Mouse (Mus musculus) stomach, embryonic 15.5 days (tissue): Measurements from ENCODE around the gene Msrb1. TPM values are rescaled to one million over a fixed set of nuclear protein-coding genes. Genes with fewer than 3 reads are reported as not detected.

Experiments
- ATAC-seq: fragments of 200-750 bp; cut with Nextera tagmentation; 2 replicates; pipeline ENCODE4 v1.8.0; 2017; ENCODE audit warnings: low read depth, moderate number of reproducible peaks, moderate TSS enrichment; ENCODE audit not compliant: insufficient read depth, low FRiP score
- H3K27ac ChIP-seq: fragments of 300-500 bp; sonication (generic); 2 replicates; pipeline ENCODE4 v1.5.1; 2015; ENCODE audit warnings: mild to moderate bottlenecking, inconsistent platforms
- H3K27me3 ChIP-seq: fragments of 300-500 bp; sonication (generic); replicated peaks from 2 replicates; pipeline ENCODE4 v1.6.1; 2015; ENCODE audit warnings: inconsistent platforms
- H3K36me3 ChIP-seq: fragments of 300-500 bp; sonication (generic); 2 replicates; pipeline ENCODE4 v1.6.1; 2015; ENCODE audit warnings: inconsistent platforms
- H3K4me1 ChIP-seq: fragments of 300-500 bp; sonication (generic); 2 replicates; pipeline ENCODE4 v1.6.1; 2015; ENCODE audit warnings: inconsistent platforms
- H3K4me2 ChIP-seq: fragments of 300-500 bp; sonication (generic); 2 replicates; pipeline ENCODE4 v1.6.1; 2015; ENCODE audit warnings: mild to moderate bottlenecking, inconsistent platforms
- H3K4me3 ChIP-seq: fragments of 300-500 bp; sonication (generic); replicated peaks from 2 replicates; pipeline ENCODE4 v1.5.1; 2015; ENCODE audit warnings: inconsistent platforms
- H3K9ac ChIP-seq: fragments of 300-500 bp; sonication (generic); 2 replicates; pipeline ENCODE4 v1.6.1; 2015; ENCODE audit warnings: inconsistent platforms
- H3K9me3 ChIP-seq: fragments of 300-500 bp; sonication (generic); 2 replicates; pipeline ENCODE4 v1.6.1; 2016; ENCODE audit warnings: inconsistent platforms
- WGBS: fragments of 180-500 bp; shearing (Covaris S2); methylation state at CpG from one replicate; pipeline ENCODE4 v1.1.7; 2015; 5-methylcytosine and 5-hydroxymethylcytosine counted together
- polyA plus RNA-seq: library from polyadenylated mRNA; unstranded; fragments of >200 nt; fragmentation: Nextera tagmentation; extraction: Ambion mirVana; gene quantifications from 2 replicates; pipeline ENCODE4 v1.2.1, GENCODE M21; 2015

Gene Msrb1
- polyA plus RNA-seq, 1 experiment from 2014 or later, result 37.0 TPM

GRCm38 (mm10) chr17:24733434-24734050 is 2.9 kb upstream of the Msrb1 start:
- no peak overlapping the region for H3K4me2 ChIP-seq
- WGBS, result 87% methylated on average over 21 of the region's 21 CpGs

GRCm38 (mm10) chr17:24734513-24734912 is 1.9 kb upstream of the Msrb1 start:
- Histone ChIP-seq H3K9me3 (no peaks in the 10 kb centered on the region), H3K27me3 (no peaks in the 10 kb centered on the region), H3K9ac (no peak overlapping the region), H3K36me3 (no peaks in the 10 kb centered on the region), H3K4me1 (peaks cover 14% of the 10 kb centered on the region; the same call in 1 of the 2 replicates), H3K4me2 (no peak overlapping the region), H3K4me3 (no peak overlapping the region), H3K27ac (no peak overlapping the region)
- WGBS, result 83% methylated on average over 1 of the region's 1 CpGs
- no peak for ATAC-seq

More at GRCm38 (mm10) chr17:24733434-24734050, 2.9 kb upstream of the Msrb1 start:
- no peak overlapping the region for H3K4me3 ChIP-seq
- no peaks in the 10 kb centered on the region for H3K9me3 ChIP-seq
- no peaks in the 10 kb centered on the region for H3K27me3 ChIP-seq
- H3K36me3 ChIP-seq, result no peaks in the 10 kb centered on the region
- no peak overlapping the region for H3K9ac ChIP-seq
- no peak for ATAC-seq
- H3K4me1 ChIP-seq, result peaks cover 11% of the 10 kb centered on the region; the same call in 1 of the 2 replicates
- no peak overlapping the region for H3K27ac ChIP-seq

GRCm38 (mm10) chr17:24735446-24735845 is 996 bp upstream of the Msrb1 start:
- WGBS, result 87% methylated on average over 7 of the region's 7 CpGs
- Histone ChIP-seq H3K4me3 (no peak overlapping the region), H3K4me2 (no peak overlapping the region), H3K4me1 (peaks cover 19% of the 10 kb centered on the region; the same call in 1 of the 2 replicates), H3K27ac (no peak overlapping the region), H3K27me3 (no peaks in the 10 kb centered on the region), H3K9me3 (no peaks in the 10 kb centered on the region), H3K36me3 (0 out of 2 replicates have a peak, but pooled peaks cover 6% of the 10 kb centered on the region), H3K9ac (no peak overlapping the region)
- no peak for ATAC-seq

GRCm38 (mm10) chr17:24737135-24737810 is 831 bp downstream of the Msrb1 start:
- peaks cover 10% of the 10 kb centered on the region; the same call in 1 of the 2 replicates for H3K36me3 ChIP-seq
- H3K9me3 ChIP-seq, result no peaks in the 10 kb centered on the region
- WGBS, result 20% methylated on average over 8 of the region's 8 CpGs
- no peaks in the 10 kb centered on the region for H3K27me3 ChIP-seq
- peak overlapping the region; percentile 40 for H3K9ac ChIP-seq
- H3K4me2 ChIP-seq, result peak overlapping the region; percentile 91
- H3K27ac ChIP-seq, result peak overlapping the region; percentile 49; the same call in 1 of the 2 replicates
- H3K4me1 ChIP-seq, result peaks cover 19% of the 10 kb centered on the region; the same call in 1 of the 2 replicates
- peak overlapping the region; percentile 71 for H3K4me3 ChIP-seq
- no peak for ATAC-seq

- Histone ChIP-seq H3K27ac (no peak overlapping the region), H3K36me3 (peaks cover 10% of the 10 kb centered on the region; the same call in 1 of the 2 replicates), H3K4me3 (no peak overlapping the region), H3K4me2 (no peak overlapping the region), H3K9ac (no peak overlapping the region), H3K4me1 (peaks cover 19% of the 10 kb centered on the region; the same call in 1 of the 2 replicates), H3K27me3 (no peaks in the 10 kb centered on the region), H3K9me3 (no peaks in the 10 kb centered on the region)
- no peak for ATAC-seq
- 80% methylated on average over 4 of the region's 4 CpGs for WGBS
Measured at GRCm38 (mm10) chr17:24738238-24738637, 1.8 kb downstream of the Msrb1 start.

- Histone ChIP-seq H3K36me3 (peaks cover 10% of the 10 kb centered on the region; the same call in 1 of the 2 replicates), H3K27me3 (no peaks in the 10 kb centered on the region), H3K9ac (no peak overlapping the region), H3K4me1 (peaks cover 19% of the 10 kb centered on the region; the same call in 1 of the 2 replicates), H3K4me2 (no peak overlapping the region), H3K4me3 (no peak overlapping the region), H3K9me3 (no peaks in the 10 kb centered on the region), H3K27ac (no peak overlapping the region; the same call in 1 of the 2 replicates)
- ATAC-seq, result no peak
- 67% methylated on average over 8 of the region's 8 CpGs for WGBS
Measured at GRCm38 (mm10) chr17:24739926-24740325, 3.5 kb downstream of the Msrb1 start.

- H3K9ac ChIP-seq, result no peak overlapping the region
- H3K27me3 ChIP-seq, result no peaks in the 10 kb centered on the region
- no peaks in the 10 kb centered on the region for H3K9me3 ChIP-seq
- no peak overlapping the region for H3K4me2 ChIP-seq
- no peak overlapping the region for H3K4me3 ChIP-seq
- no peak overlapping the region for H3K27ac ChIP-seq
- ATAC-seq, result no peak
- 78% methylated on average over 8 of the region's 8 CpGs for WGBS
- 0 out of 2 replicates have a peak, but pooled peaks cover 13% of the 10 kb centered on the region for H3K4me1 ChIP-seq
- peaks cover 10% of the 10 kb centered on the region; the same call in 1 of the 2 replicates for H3K36me3 ChIP-seq
Measured at GRCm38 (mm10) chr17:24742307-24742706, 5.9 kb downstream of the Msrb1 start.

- no peaks in the 10 kb centered on the region for H3K27me3 ChIP-seq
- H3K4me3 ChIP-seq, result no peak overlapping the region
- no peak overlapping the region for H3K4me2 ChIP-seq
- H3K36me3 ChIP-seq, result peaks cover 10% of the 10 kb centered on the region; the same call in 1 of the 2 replicates
- H3K27ac ChIP-seq, result no peak overlapping the region
- H3K9me3 ChIP-seq, result no peaks in the 10 kb centered on the region
- ATAC-seq, result no peak
- no peak overlapping the region for H3K9ac ChIP-seq
- H3K4me1 ChIP-seq, result 0 out of 2 replicates have a peak, but pooled peaks cover 12% of the 10 kb centered on the region
- 79% methylated on average over 5 of the region's 5 CpGs for WGBS
Measured at GRCm38 (mm10) chr17:24743896-24744295, 7.5 kb downstream of the Msrb1 start.

GRCm38 (mm10) chr17:24744381-24744780 is 7.9 kb downstream of the Msrb1 start:
- no peaks in the 10 kb centered on the region for H3K9me3 ChIP-seq
- no peak overlapping the region for H3K9ac ChIP-seq
- H3K4me3 ChIP-seq, result no peak overlapping the region
- ATAC-seq, result no peak
- H3K4me1 ChIP-seq, result 0 out of 2 replicates have a peak, but pooled peaks cover 11% of the 10 kb centered on the region
- H3K4me2 ChIP-seq, result no peak overlapping the region
- peaks cover 10% of the 10 kb centered on the region; the same call in 1 of the 2 replicates for H3K36me3 ChIP-seq
- H3K27me3 ChIP-seq, result no peaks in the 10 kb centered on the region
- no peak overlapping the region for H3K27ac ChIP-seq
- 67% methylated on average over 3 of the region's 3 CpGs for WGBS

- peak; percentile 74 for ATAC-seq
- H3K9ac ChIP-seq, result no peak overlapping the region
- WGBS, result 21% methylated on average over 7 of the region's 7 CpGs
- H3K4me1 ChIP-seq, result 0 out of 2 replicates have a peak, but pooled peaks cover 5% of the 10 kb centered on the region
- H3K36me3 ChIP-seq, result peaks cover 4% of the 10 kb centered on the region; the same call in 1 of the 2 replicates
- peaks cover 7% of the 10 kb centered on the region; the same call in 1 of the 2 replicates for H3K27me3 ChIP-seq
- no peak overlapping the region for H3K27ac ChIP-seq
- H3K4me3 ChIP-seq, result no peak overlapping the region
- H3K9me3 ChIP-seq, result no peaks in the 10 kb centered on the region
- no peak overlapping the region for H3K4me2 ChIP-seq
Measured at GRCm38 (mm10) chr17:24745526-24746497, 9.4 kb downstream of the Msrb1 start.

GRCm38 (mm10) chr17:24746986-24747385 is 10.5 kb downstream of the Msrb1 start:
- Histone ChIP-seq H3K9me3 (no peaks in the 10 kb centered on the region), H3K4me3 (no peak overlapping the region), H3K27me3 (peaks cover 17% of the 10 kb centered on the region), H3K27ac (no peak overlapping the region), H3K9ac (no peak overlapping the region), H3K4me2 (no peak overlapping the region), H3K4me1 (0 out of 2 replicates have a peak, but pooled peaks cover 5% of the 10 kb centered on the region), H3K36me3 (no peaks in the 10 kb centered on the region)
- ATAC-seq, result peak; percentile 32; the same call in 1 of the 2 replicates
- 31% methylated on average over 4 of the region's 4 CpGs for WGBS
